Mouse (Mus musculus): ENCODE measurements around the gene Ppcs.

DNA sequence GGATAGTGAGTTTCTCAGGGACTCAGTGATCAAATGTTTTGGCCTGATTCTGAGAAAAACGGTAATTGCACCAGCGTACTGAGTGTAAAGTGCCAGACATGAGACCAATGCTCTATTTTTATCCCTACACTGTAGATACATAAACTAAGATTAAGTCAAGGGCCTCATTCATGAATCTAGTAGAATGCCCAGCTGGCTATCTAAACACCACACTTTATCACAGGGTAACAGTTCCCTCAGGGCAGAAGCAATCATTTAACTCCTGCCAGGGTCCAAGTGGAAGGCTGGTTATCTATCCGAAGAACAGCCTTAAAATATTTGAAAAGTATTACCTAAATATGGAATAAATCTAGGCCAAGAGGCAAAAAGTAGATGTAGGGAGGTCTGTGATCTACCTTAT is 4.3 kb downstream of the Ppcs start:
- TF ChIP-seq EP300 (IDR thresholded peaks at IDR 0.05) (no peak), CTCF (IDR thresholded peaks at IDR 0.05) (no peak)
